Mouse (Mus musculus) liver, embryonic 14.5 days (tissue): Measurements from ENCODE around the gene Ankrd9.
A peak's percentile ranks its signal among the peaks of the same experiment; 100 is the strongest.

Experiments used
- CTCF ChIP-seq: IDR thresholded peaks from 2 replicates; pipeline ENCODE4 v1.5.1; 2016; ENCODE audit warnings: antibody characterized with exemption, low read depth, control low read depth
- EP300 ChIP-seq: IDR thresholded peaks from 2 replicates; pipeline ENCODE4 v1.6.1; 2016; ENCODE audit warnings: antibody characterized with exemption, low read depth

DNA sequence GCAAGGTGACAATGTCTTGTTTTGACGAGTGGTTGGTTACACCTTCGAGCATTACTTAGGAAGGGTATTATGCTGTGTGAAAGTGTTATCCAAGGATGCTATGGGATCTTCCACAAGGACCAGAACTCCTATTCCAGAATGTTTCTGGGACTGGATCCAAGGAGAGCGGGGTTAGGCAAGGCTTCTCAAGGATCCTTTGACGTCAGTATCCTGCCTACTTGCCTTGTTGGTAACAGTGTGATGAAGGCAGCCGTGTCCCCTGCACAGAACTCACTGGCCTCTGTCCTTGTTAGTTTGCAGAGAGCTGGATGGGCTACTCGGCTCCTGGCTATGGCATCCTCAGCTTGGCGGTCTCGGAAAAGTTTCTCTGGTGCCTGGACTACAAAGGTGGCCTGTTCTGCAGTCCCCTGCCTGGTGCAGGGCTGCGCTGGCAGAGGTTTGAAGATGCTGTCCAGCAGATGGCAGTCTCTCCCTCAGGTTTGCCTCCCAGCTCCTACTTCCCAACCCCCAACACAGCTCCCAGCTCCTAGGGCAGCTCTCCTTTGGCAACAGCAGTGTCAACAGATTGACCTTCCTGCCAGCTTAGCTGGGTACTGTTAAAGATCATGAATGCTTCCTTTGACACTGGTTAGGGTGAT lies 42.7 kb downstream of the Ankrd9 start:
- TF ChIP-seq CTCF, result peak; percentile 98
- no peak for TF ChIP-seq EP300
